Mouse (Mus musculus): ENCODE data around the gene Arl13a.

DNA sequence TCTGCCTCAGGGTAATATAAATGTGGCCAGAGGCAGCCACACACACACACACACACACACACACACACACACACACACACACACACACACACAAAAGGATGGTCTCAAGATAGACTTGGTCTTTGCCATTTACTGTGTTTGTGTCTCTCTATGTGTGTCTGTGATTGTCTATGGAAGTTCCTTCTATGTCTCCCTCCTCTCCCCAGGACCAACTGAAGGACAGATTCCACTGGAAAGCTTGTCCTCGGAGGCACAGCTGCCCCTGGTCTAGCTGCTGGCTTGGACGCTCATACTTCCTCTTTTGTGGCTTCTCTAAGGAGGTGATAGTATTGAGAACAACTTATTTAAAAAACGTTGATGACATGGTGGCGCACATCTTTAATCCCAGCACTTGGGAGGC is 23.8 kb upstream of the Arl13a start:
- no peak for TF ChIP-seq CTCF (IDR thresholded peaks at IDR 0.05; ENCODE audit: low read depth, low read length)
- TF ChIP-seq POLR2A (IDR thresholded peaks at IDR 0.05; ENCODE audit: insufficient read depth, low read length), result no peak
- TF ChIP-seq EP300 (IDR thresholded peaks at IDR 0.05; ENCODE audit: insufficient read depth, low read depth, low read length), result no peak
